Comparison of ENCODE assay signal across 17 mouse cellular contexts in genomic region chr6:135304576-135305260, GRCm38 (mm10). TPM values are rescaled to one million over a fixed set of nuclear protein-coding genes. Genes with fewer than 3 reads are reported as not detected.
DNase-seq lines count a peak whose midpoint lies in the region; ATAC-seq and TF ChIP-seq lines count a peak whose summit lies in the region.
"Had no signal": no experiment of that assay in that cellular context is flagged by ENCODE, and none has a peak within 500 bp of the region (broad histone marks: within the 10 kb centered on the region; RNA-seq: fewer than 3 reads in every experiment).

No protein-coding gene starts in this region.

- no peak for DNase-seq in forebrain, embryonic 10.5 days (ENCODE audit: extremely low spot score, low spot score)
- DNase-seq in lung, adult 2 months, result no peak
- DNase-seq in kidney, adult 9 months, result peak; percentile 32
- DNase-seq in left cerebral cortex, adult 8-10 months (ENCODE audit: low spot score in 2 of 2), result no peak
- no peak for DNase-seq in forebrain, postnatal 0 days
- DNase-seq: gastrocnemius, postnatal 10 days; heart, postnatal 4 days; left cerebral cortex, postnatal 4 days had no signal

- peak overlapping the region; percentile 33; the same call in 1 of the 2 replicates for H3K27ac ChIP-seq in forebrain, embryonic 10.5 days
- no peak overlapping the region for H3K27ac ChIP-seq in forebrain, embryonic 15.5 days (replicated peaks)
- H3K27ac ChIP-seq in lung, embryonic 16.5 days (ENCODE audit: low read length), result peak overlapping the region; percentile 83
- peak overlapping the region; percentile 42 for H3K27ac ChIP-seq in stomach, embryonic 16.5 days (ENCODE audit: low read length)
- H3K27ac ChIP-seq in forebrain, postnatal 0 days (ENCODE audit: low read depth, low read length), result no peak overlapping the region

- no peak for ATAC-seq in forebrain, embryonic 15.5 days (replicated peaks)
- peak; percentile 66 for ATAC-seq in lung, embryonic 16.5 days (ENCODE audit: low read depth)
- peak; percentile 58; the same call in 1 of the 2 replicates for ATAC-seq in stomach, embryonic 16.5 days (ENCODE audit: insufficient read depth, low FRiP score)
- no peak for ATAC-seq in forebrain, postnatal 0 days

- no peaks in the 10 kb centered on the region for H3K27me3 ChIP-seq in forebrain, embryonic 10.5 days (ENCODE audit: poor library complexity, severe bottlenecking)
- H3K27me3 ChIP-seq in forebrain, embryonic 15.5 days, result no peaks in the 10 kb centered on the region
- no peaks in the 10 kb centered on the region for H3K27me3 ChIP-seq in lung, embryonic 16.5 days (ENCODE audit: control insufficient read depth, insufficient read depth, low read depth, low read length)
- no peaks in the 10 kb centered on the region for H3K27me3 ChIP-seq in stomach, embryonic 16.5 days (ENCODE audit: control insufficient read depth, insufficient read depth, low read length)
- no peaks in the 10 kb centered on the region for H3K27me3 ChIP-seq in forebrain, postnatal 0 days (ENCODE audit: insufficient read depth, low read length)

- TF ChIP-seq POLR2A in lung, adult 2 months (IDR thresholded peaks at IDR 0.05; ENCODE audit: borderline replicate concordance, extremely low read depth, low read depth, low read length), result no peak

- no peak overlapping the region for H3K4me3 ChIP-seq in forebrain, embryonic 10.5 days
- H3K4me3 ChIP-seq in forebrain, embryonic 15.5 days, result no peak overlapping the region
- no peak overlapping the region for H3K4me3 ChIP-seq in lung, embryonic 16.5 days (ENCODE audit: low read length)
- no peak overlapping the region for H3K4me3 ChIP-seq in lung, adult 2 months (replicated peaks; ENCODE audit: extremely low read depth, low read depth, low read length)
- no peak overlapping the region for H3K4me3 ChIP-seq in stomach, embryonic 16.5 days (replicated peaks; ENCODE audit: low read length)
- no peak overlapping the region for H3K4me3 ChIP-seq in forebrain, postnatal 0 days (ENCODE audit: low read depth, low read length)
- H3K4me3 ChIP-seq: erythroblast, embryonic 14.5 days; megakaryocyte, embryonic 14.5 days had no signal

- WGBS in forebrain, embryonic 10.5 days, result 64% methylated on average over 7 of the region's 7 CpGs
- 74% methylated on average over 7 of the region's 7 CpGs for WGBS in forebrain, embryonic 15.5 days
- 31% methylated on average over 7 of the region's 7 CpGs for WGBS in lung, embryonic 16.5 days
- WGBS in lung, adult 2 months, result 49% methylated on average over 7 of the region's 7 CpGs
- WGBS in stomach, embryonic 16.5 days, result 47% methylated on average over 7 of the region's 7 CpGs
- 70% methylated on average over 7 of the region's 7 CpGs for WGBS in forebrain, postnatal 0 days

- TF ChIP-seq CTCF in lung, adult 2 months (IDR thresholded peaks at IDR 0.05; ENCODE audit: insufficient read depth, low read length), result no peak
- no peak for TF ChIP-seq CTCF in forebrain, postnatal 0 days (IDR thresholded peaks at IDR 0.05; ENCODE audit: low read depth)

- no peak overlapping the region for H3K9ac ChIP-seq in forebrain, embryonic 15.5 days (replicated peaks)
- no peak overlapping the region for H3K9ac ChIP-seq in lung, embryonic 16.5 days (ENCODE audit: low read length)
- no peak overlapping the region for H3K9ac ChIP-seq in stomach, embryonic 16.5 days (ENCODE audit: low read length)
- H3K9ac ChIP-seq in forebrain, postnatal 0 days, result no peak overlapping the region

- H3K4me2 ChIP-seq in forebrain, embryonic 15.5 days (replicated peaks), result no peak overlapping the region
- H3K4me2 ChIP-seq in lung, embryonic 16.5 days (ENCODE audit: low read depth, low read length), result no peak overlapping the region
- no peak overlapping the region for H3K4me2 ChIP-seq in stomach, embryonic 16.5 days (ENCODE audit: low read depth, low read length)
- no peak overlapping the region for H3K4me2 ChIP-seq in forebrain, postnatal 0 days (ENCODE audit: low read depth)

- H3K9me3 ChIP-seq in forebrain, embryonic 10.5 days, result no peaks in the 10 kb centered on the region
- no peaks in the 10 kb centered on the region for H3K9me3 ChIP-seq in forebrain, embryonic 15.5 days
- H3K9me3 ChIP-seq in lung, embryonic 16.5 days (ENCODE audit: control insufficient read depth, low read length), result peaks cover 5% of the 10 kb centered on the region; the same call in 1 of the 2 replicates
- H3K9me3 ChIP-seq in stomach, embryonic 16.5 days (replicated peaks; ENCODE audit: control insufficient read depth, low read length), result peaks cover 3% of the 10 kb centered on the region; the same call in 1 of the 2 replicates
- H3K9me3 ChIP-seq in forebrain, postnatal 0 days (ENCODE audit: low read length), result no peaks in the 10 kb centered on the region

- peaks cover 10% of the 10 kb centered on the region for H3K4me1 ChIP-seq in forebrain, embryonic 10.5 days
- H3K4me1 ChIP-seq in forebrain, embryonic 15.5 days, result no peaks in the 10 kb centered on the region
- peaks cover 31% of the 10 kb centered on the region for H3K4me1 ChIP-seq in lung, embryonic 16.5 days (replicated peaks; ENCODE audit: control insufficient read depth, insufficient read depth, low read length)
- H3K4me1 ChIP-seq in lung, adult 2 months (ENCODE audit: control insufficient read depth, insufficient read depth, low read length), result peaks cover 15% of the 10 kb centered on the region
- peaks cover 14% of the 10 kb centered on the region; the same call in 1 of the 2 replicates for H3K4me1 ChIP-seq in stomach, embryonic 16.5 days (ENCODE audit: control insufficient read depth, insufficient read depth, low read length)
- no peaks in the 10 kb centered on the region for H3K4me1 ChIP-seq in forebrain, postnatal 0 days (ENCODE audit: insufficient read depth)
- H3K4me1 ChIP-seq: megakaryocyte, embryonic 14.5 days had no signal

- H3K36me3 ChIP-seq in forebrain, embryonic 10.5 days (replicated peaks), result no peaks in the 10 kb centered on the region
- H3K36me3 ChIP-seq in forebrain, embryonic 15.5 days, result no peaks in the 10 kb centered on the region
- no peaks in the 10 kb centered on the region for H3K36me3 ChIP-seq in lung, embryonic 16.5 days (ENCODE audit: control insufficient read depth, insufficient read depth, low read length)
- H3K36me3 ChIP-seq in stomach, embryonic 16.5 days (ENCODE audit: control insufficient read depth, insufficient read depth, low read length), result no peaks in the 10 kb centered on the region
- H3K36me3 ChIP-seq in forebrain, postnatal 0 days (ENCODE audit: insufficient read depth), result no peaks in the 10 kb centered on the region
- H3K36me3 ChIP-seq: G1E had no signal

RNA-seq across cellular contexts. Expression of gene Pbp2, which starts 5.5 kb away (rescaled TPM):
- polyA plus RNA-seq in forebrain, embryonic 10.5 days (2016; fragmentation: Nextera tagmentation; extraction: Ambion mirVana), result not detected in 2 replicates
- polyA plus RNA-seq in forebrain, embryonic 15.5 days (2015; fragmentation: Nextera tagmentation; extraction: Ambion mirVana), result not detected in 2 replicates
- 0.15 and 0.49 TPM in 2 replicates for polyA plus RNA-seq in lung, embryonic 16.5 days (2015; fragmentation: Nextera tagmentation; extraction: Ambion mirVana)
- 0.15 TPM in 1 of 2 replicates, not detected in the other for polyA plus RNA-seq in lung, adult 2 months (2012; rRNA removed)
- 12.4 and 28.5 TPM in 2 replicates for polyA plus RNA-seq in stomach, embryonic 16.5 days (2015; fragmentation: Nextera tagmentation; extraction: Ambion mirVana)
- total RNA-seq in left cerebral cortex, adult 8-10 months (2022), result under 1 TPM in 1 of 4 experiments, not detected in 3; 0.48 TPM
- not detected in 2 replicates for total RNA-seq in forebrain, postnatal 0 days (2014; rRNA removed)
- polyA plus RNA-seq in forebrain, postnatal 0 days (2015; fragmentation: Nextera tagmentation; extraction: Ambion mirVana), result not detected in 2 replicates
- total RNA-seq: G1E; gastrocnemius, postnatal 10 days; heart, postnatal 4 days; layer of hippocampus, adult 18-20 months; left cerebral cortex, postnatal 4 days had no signal
- polyA plus RNA-seq: erythroblast, embryonic 14.5 days; G1E; neural tube, embryonic 11.5 days; thymus, postnatal 0 days had no signal

RNA-seq across cellular contexts. Expression of gene Gsg1, which starts 50.6 kb away (rescaled TPM):
- polyA plus RNA-seq in forebrain, embryonic 10.5 days (2016; fragmentation: Nextera tagmentation; extraction: Ambion mirVana), result 0.16 TPM in 1 of 2 replicates, not detected in the other
- polyA plus RNA-seq in forebrain, embryonic 15.5 days (2015; fragmentation: Nextera tagmentation; extraction: Ambion mirVana), result 0.22 and 0.31 TPM in 2 replicates
- 7.0 and 7.6 TPM in 2 replicates for polyA plus RNA-seq in lung, embryonic 16.5 days (2015; fragmentation: Nextera tagmentation; extraction: Ambion mirVana)
- 1.4 TPM in 2 replicates for polyA plus RNA-seq in lung, adult 2 months (2012; rRNA removed)
- polyA plus RNA-seq in stomach, embryonic 16.5 days (2015; fragmentation: Nextera tagmentation; extraction: Ambion mirVana), result 0.87 and 1.6 TPM in 2 replicates
- not detected for total RNA-seq in left cerebral cortex, adult 8-10 months (2022)
- total RNA-seq in forebrain, postnatal 0 days (2014; rRNA removed), result 0.19 and 0.31 TPM in 2 replicates
- polyA plus RNA-seq in forebrain, postnatal 0 days (2015; fragmentation: Nextera tagmentation; extraction: Ambion mirVana), result 0.34 and 0.46 TPM in 2 replicates
- total RNA-seq: G1E; layer of hippocampus, adult 18-20 months; left cerebral cortex, postnatal 4 days had no signal
- polyA plus RNA-seq: erythroblast, embryonic 14.5 days; G1E had no signal

RNA-seq across cellular contexts. Expression of gene Emp1, which starts 57.6 kb away (rescaled TPM):
- 3.4 and 5.1 TPM in 2 replicates for polyA plus RNA-seq in forebrain, embryonic 10.5 days (2016; fragmentation: Nextera tagmentation; extraction: Ambion mirVana)
- 4.9 and 5.6 TPM in 2 replicates for polyA plus RNA-seq in forebrain, embryonic 15.5 days (2015; fragmentation: Nextera tagmentation; extraction: Ambion mirVana)
- polyA plus RNA-seq in lung, embryonic 16.5 days (2015; fragmentation: Nextera tagmentation; extraction: Ambion mirVana), result 114 TPM in 2 replicates
- polyA plus RNA-seq in lung, adult 2 months (2012; rRNA removed), result 105 and 215 TPM in 2 replicates
- 221 and 304 TPM in 2 replicates for polyA plus RNA-seq in stomach, embryonic 16.5 days (2015; fragmentation: Nextera tagmentation; extraction: Ambion mirVana)
- 1 to 10 TPM; 1.6 to 1.9 (median 1.7) TPM for total RNA-seq in left cerebral cortex, adult 8-10 months (2022)
- total RNA-seq in forebrain, postnatal 0 days (2014; rRNA removed), result 11.4 and 37.0 TPM in 2 replicates
- polyA plus RNA-seq in forebrain, postnatal 0 days (2015; fragmentation: Nextera tagmentation; extraction: Ambion mirVana), result 3.8 and 4.3 TPM in 2 replicates
- polyA plus RNA-seq: erythroblast, embryonic 14.5 days; G1E had no signal

Comparison
In these comparisons a context has a peak if more than half of its experiments do, and no peak if none do; other contexts are left out.
1. H3K27ac ChIP-seq: peak in forebrain, embryonic 10.5 days (single experiment), lung, embryonic 16.5 days (single experiment) and stomach, embryonic 16.5 days (single experiment); none in forebrain, embryonic 15.5 days (single experiment) and forebrain, postnatal 0 days (single experiment).
2. ATAC-seq: peak in lung, embryonic 16.5 days (single experiment) and stomach, embryonic 16.5 days (single experiment); none in forebrain, embryonic 15.5 days (single experiment) and forebrain, postnatal 0 days (single experiment).
3. RNA of gene Emp1, which starts 57.6 kb away (polyA plus RNA-seq): 221 to 304 TPM in stomach, embryonic 16.5 days, 105 to 215 TPM in lung, adult 2 months and 114 TPM in lung, embryonic 16.5 days; 4.9 to 5.6 TPM in forebrain, embryonic 15.5 days, 3.4 to 5.1 TPM in forebrain, embryonic 10.5 days and 3.8 to 4.3 TPM in forebrain, postnatal 0 days; every median in the first group is over 10 times any median in the second.